In the genomic region with DNA sequence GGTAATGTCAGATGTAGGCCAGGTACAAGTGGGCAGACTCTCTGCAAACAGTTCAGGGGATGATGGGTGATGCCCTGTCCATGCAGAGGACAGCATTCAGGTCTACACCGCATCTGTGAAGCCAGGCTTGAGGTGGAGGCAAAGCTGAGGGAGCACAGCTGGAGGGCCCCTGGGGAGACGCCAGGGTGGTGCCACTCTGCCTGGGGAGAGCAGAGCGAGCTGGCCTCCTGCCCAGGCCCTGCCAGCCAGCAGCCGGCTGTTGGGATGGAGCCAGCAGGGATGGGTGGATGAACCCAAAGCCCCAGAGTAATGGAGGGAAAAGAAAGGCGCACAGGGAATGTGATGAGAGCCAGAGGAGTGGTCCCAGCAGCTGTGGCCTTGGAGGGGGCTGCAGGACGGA, we compare ENCODE assay signal across 9 mouse cellular contexts. TPM values are rescaled to one million over a fixed set of nuclear protein-coding genes. Genes with fewer than 3 reads are reported as not detected.
A peak's percentile ranks its signal among the peaks of the same experiment; 100 is the strongest.
DNase-seq lines count a peak whose midpoint lies in the region; ATAC-seq and TF ChIP-seq lines count a peak whose summit lies in the region.
"Had no signal": no experiment of that assay in that cellular context is flagged by ENCODE, and none has a peak within 500 bp of the region (broad histone marks: within the 10 kb centered on the region; RNA-seq: fewer than 3 reads in every experiment).

No protein-coding gene starts in this region.

- peak; percentile 57 to 77 for DNase-seq in adrenal gland, adult (ENCODE audit: inconsistent age in 2 of 2, low spot score in 1 of 2)
- no peak for DNase-seq in adrenal gland, adult 8-10 months
- DNase-seq in testis, postnatal 10 days (ENCODE audit: low spot score): peak; percentile 60
- DNase-seq in testis, postnatal 14 days (ENCODE audit: low spot score): no peak
- peak; percentile 56 to 68 for DNase-seq in left cerebral cortex, adult 2 months (ENCODE audit: extremely low spot score in 1 of 2, low spot score in 2 of 2)
- peak; percentile 79 for DNase-seq in right cerebral cortex, postnatal 4 days
- no peak for DNase-seq in retina, embryonic 14.5 days (ENCODE audit: low spot score)

- 51% methylated on average over 6 of the region's 6 CpGs for WGBS in intestine, embryonic 15.5 days

- no peaks in the 10 kb centered on the region for H3K27me3 ChIP-seq in intestine, embryonic 15.5 days (replicated peaks)

- H3K9ac ChIP-seq in intestine, embryonic 15.5 days: no peak overlapping the region

- no peak overlapping the region for H3K4me3 ChIP-seq in intestine, embryonic 15.5 days (replicated peaks)
- H3K4me3 ChIP-seq in left cerebral cortex, adult 2 months: no peak overlapping the region
- H3K4me3 ChIP-seq: megakaryocyte, embryonic 14.5 days had no signal

- no peaks in the 10 kb centered on the region for H3K36me3 ChIP-seq in intestine, embryonic 15.5 days

- intact Hi-C loops in left cerebral cortex, adult 2 months (cut with DNase I): no loop called here

- ATAC-seq in intestine, embryonic 15.5 days: peak; percentile 50

- peaks cover 21% of the 10 kb centered on the region for H3K4me1 ChIP-seq in intestine, embryonic 15.5 days (replicated peaks)

- H3K27ac ChIP-seq in intestine, embryonic 15.5 days: no peak overlapping the region
- no peak overlapping the region for H3K27ac ChIP-seq in left cerebral cortex, adult 2 months

- TF ChIP-seq CTCF in left cerebral cortex, adult 2 months (IDR thresholded peaks at IDR 0.05): no peak

- H3K9me3 ChIP-seq in intestine, embryonic 15.5 days: no peaks in the 10 kb centered on the region
- H3K9me3 ChIP-seq: megakaryocyte, embryonic 14.5 days had no signal

- H3K4me2 ChIP-seq in intestine, embryonic 15.5 days (replicated peaks): peak overlapping the region; percentile 28; the same call in 1 of the 2 replicates

RNA-seq across cellular contexts. Expression of a gene that starts 35.2 kb away (rescaled TPM):
- total RNA-seq in adrenal gland, adult 8-10 months (2022): 10 to 100 TPM; 21.9 to 25.7 (median 24.0) TPM
- polyA plus RNA-seq in intestine, embryonic 15.5 days (2015; fragmentation: Nextera tagmentation; extraction: Ambion mirVana): 13.1 and 14.7 TPM in 2 replicates
- 10 to 100 TPM; 11.0 to 12.4 TPM for total RNA-seq in left cerebral cortex, adult 2 months (2021)

Comparison
In these comparisons a context has a peak if more than half of its experiments do, and no peak if none do; other contexts are left out.
1. DNase-seq: peak in adrenal gland, adult (2 of 2), testis, postnatal 10 days (single experiment), left cerebral cortex, adult 2 months (2 of 2) and right cerebral cortex, postnatal 4 days (single experiment); none in adrenal gland, adult 8-10 months (single experiment), testis, postnatal 14 days (single experiment) and retina, embryonic 14.5 days (single experiment).